Mouse (Mus musculus): ENCODE measurements around the gene Card10.

DNA sequence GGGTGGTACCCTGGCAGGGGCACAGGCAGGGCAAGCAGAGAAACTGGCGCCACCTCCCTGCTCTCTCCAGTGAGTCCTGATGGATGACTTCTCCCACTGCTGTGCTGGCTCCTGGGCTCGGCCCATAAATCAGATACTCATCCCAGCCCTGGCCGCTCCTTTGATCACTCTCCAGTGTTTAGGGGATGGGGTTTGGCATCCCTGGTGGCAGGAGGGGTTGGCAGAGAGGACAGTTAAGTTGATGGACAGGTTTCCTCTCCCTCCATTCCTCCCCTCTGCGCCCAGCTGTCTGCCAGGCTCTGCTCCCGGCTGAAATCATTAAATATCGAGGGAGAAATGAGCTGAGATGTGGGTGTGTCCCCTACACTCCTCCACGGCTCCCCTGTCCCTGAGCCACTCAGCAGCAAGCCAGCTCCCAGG is 66.2 kb downstream of the Card10 start:
- TF ChIP-seq MYOD1 (IDR thresholded peaks at IDR 0.05; ENCODE audit: control insufficient read depth, insufficient read length, low read depth) (no peak), CTCF (IDR thresholded peaks at IDR 0.05; ENCODE audit: control insufficient read depth, insufficient read depth, insufficient read length) (no peak), MAX (IDR thresholded peaks at IDR 0.05) (no peak)

All from C2C12 (cell line).